Mouse (Mus musculus): Measurements from ENCODE around the gene Mink1. TPM values are rescaled to one million over a fixed set of nuclear protein-coding genes. Genes with fewer than 3 reads are reported as not detected.

Gene Mink1
- total and polyA plus RNA-seq, 3 experiments = 14.3 to 89.8 (median 38.1) TPM

GRCm38 (mm10) chr11:70541415-70541814, 21.3 kb upstream of the Mink1 start:
- ATAC-seq (ENCODE audit: extremely low read depth, insufficient number of reproducible peaks, low FRiP score, poor library complexity, severe bottlenecking) = no peak
- no peak for TF ChIP-seq CTCF (IDR thresholded peaks at IDR 0.05; ENCODE audit: low read depth, low read length)
- TF ChIP-seq GATA2 (IDR thresholded peaks at IDR 0.05; ENCODE audit: borderline replicate concordance, low read depth, low read length) = no peak
- TF ChIP-seq GATA1 (IDR thresholded peaks at IDR 0.05; ENCODE audit: borderline replicate concordance, low read length) = no peak
- no peak for TF ChIP-seq TAL1 (conservative IDR thresholded peaks at IDR 0.05; ENCODE audit: low read depth, low read length)
- no peak for TF ChIP-seq POLR2AphosphoS5 (IDR thresholded peaks at IDR 0.05; ENCODE audit: insufficient replicate concordance, low read depth, low read length)
- H3K4me3 ChIP-seq (ENCODE audit: low read depth, low read length) = no peak overlapping the region
- peaks cover 24% of the 10 kb centered on the region for H3K4me1 ChIP-seq (ENCODE audit: insufficient read depth, low read depth, low read length)
- no peaks in the 10 kb centered on the region for H3K36me3 ChIP-seq (replicated peaks)
- no peak for DNase-seq (ENCODE audit: low spot score)
- peaks cover 74% of the 10 kb centered on the region for H3K27me3 ChIP-seq (ENCODE audit: insufficient read depth, low read length)
- H3K9me3 ChIP-seq (replicated peaks) = no peaks in the 10 kb centered on the region

- ATAC-seq (ENCODE audit: extremely low read depth, insufficient number of reproducible peaks, low FRiP score, poor library complexity, severe bottlenecking) (no peak), DNase-seq (ENCODE audit: low spot score) (no peak)
- Histone ChIP-seq H3K4me3 (ENCODE audit: low read depth, low read length) (no peak overlapping the region), H3K36me3 (replicated peaks) (no peaks in the 10 kb centered on the region), H3K9me3 (replicated peaks) (no peaks in the 10 kb centered on the region), H3K27me3 (ENCODE audit: insufficient read depth, low read length) (peaks cover 72% of the 10 kb centered on the region), H3K4me1 (ENCODE audit: insufficient read depth, low read depth, low read length) (peaks cover 24% of the 10 kb centered on the region)
- TF ChIP-seq CTCF (IDR thresholded peaks at IDR 0.05; ENCODE audit: low read depth, low read length) = no peak
- no peak for TF ChIP-seq GATA1 (IDR thresholded peaks at IDR 0.05; ENCODE audit: borderline replicate concordance, low read length)
- TF ChIP-seq GATA2 (IDR thresholded peaks at IDR 0.05; ENCODE audit: borderline replicate concordance, low read depth, low read length) = no peak
- no peak for TF ChIP-seq POLR2AphosphoS5 (IDR thresholded peaks at IDR 0.05; ENCODE audit: insufficient replicate concordance, low read depth, low read length)
- TF ChIP-seq TAL1 (conservative IDR thresholded peaks at IDR 0.05; ENCODE audit: low read depth, low read length) = no peak
Measured at GRCm38 (mm10) chr11:70544496-70544895, 18.2 kb upstream of the Mink1 start.

- Histone ChIP-seq H3K4me3 (ENCODE audit: low read depth, low read length) (no peak overlapping the region), H3K36me3 (replicated peaks) (no peaks in the 10 kb centered on the region), H3K9me3 (replicated peaks) (no peaks in the 10 kb centered on the region), H3K4me1 (ENCODE audit: insufficient read depth, low read depth, low read length) (no peaks in the 10 kb centered on the region), H3K27me3 (ENCODE audit: insufficient read depth, low read length) (peaks cover 65% of the 10 kb centered on the region)
- no peak for ATAC-seq (ENCODE audit: extremely low read depth, insufficient number of reproducible peaks, low FRiP score, poor library complexity, severe bottlenecking)
- TF ChIP-seq GATA2 (IDR thresholded peaks at IDR 0.05; ENCODE audit: borderline replicate concordance, low read depth, low read length) (no peak), POLR2AphosphoS5 (IDR thresholded peaks at IDR 0.05; ENCODE audit: insufficient replicate concordance, low read depth, low read length) (no peak), TAL1 (conservative IDR thresholded peaks at IDR 0.05; ENCODE audit: low read depth, low read length) (no peak), CTCF (IDR thresholded peaks at IDR 0.05; ENCODE audit: low read depth, low read length) (no peak), GATA1 (IDR thresholded peaks at IDR 0.05; ENCODE audit: borderline replicate concordance, low read length) (no peak)
- DNase-seq (ENCODE audit: low spot score) = no peak
Measured at GRCm38 (mm10) chr11:70551526-70551925, 11.2 kb upstream of the Mink1 start.

GRCm38 (mm10) chr11:70553940-70554339, 8.7 kb upstream of the Mink1 start:
- DNase-seq (ENCODE audit: low spot score) (no peak), ATAC-seq (ENCODE audit: extremely low read depth, insufficient number of reproducible peaks, low FRiP score, poor library complexity, severe bottlenecking) (no peak)
- Histone ChIP-seq H3K4me1 (ENCODE audit: insufficient read depth, low read depth, low read length) (no peaks in the 10 kb centered on the region), H3K4me3 (ENCODE audit: low read depth, low read length) (no peak overlapping the region), H3K9me3 (replicated peaks) (no peaks in the 10 kb centered on the region), H3K27me3 (ENCODE audit: insufficient read depth, low read length) (peaks cover 67% of the 10 kb centered on the region), H3K36me3 (replicated peaks) (no peaks in the 10 kb centered on the region)
- no peak for TF ChIP-seq GATA2 (IDR thresholded peaks at IDR 0.05; ENCODE audit: borderline replicate concordance, low read depth, low read length)
- no peak for TF ChIP-seq POLR2AphosphoS5 (IDR thresholded peaks at IDR 0.05; ENCODE audit: insufficient replicate concordance, low read depth, low read length)
- TF ChIP-seq GATA1 (IDR thresholded peaks at IDR 0.05; ENCODE audit: borderline replicate concordance, low read length) = no peak
- no peak for TF ChIP-seq CTCF (IDR thresholded peaks at IDR 0.05; ENCODE audit: low read depth, low read length)
- TF ChIP-seq TAL1 (conservative IDR thresholded peaks at IDR 0.05; ENCODE audit: low read depth, low read length) = no peak

- TF ChIP-seq TAL1 (conservative IDR thresholded peaks at IDR 0.05; ENCODE audit: low read depth, low read length) = no peak
- no peak for TF ChIP-seq GATA1 (IDR thresholded peaks at IDR 0.05; ENCODE audit: borderline replicate concordance, low read length)
- no peak for TF ChIP-seq CTCF (IDR thresholded peaks at IDR 0.05; ENCODE audit: low read depth, low read length)
- no peak for TF ChIP-seq POLR2AphosphoS5 (IDR thresholded peaks at IDR 0.05; ENCODE audit: insufficient replicate concordance, low read depth, low read length)
- TF ChIP-seq GATA2 (IDR thresholded peaks at IDR 0.05; ENCODE audit: borderline replicate concordance, low read depth, low read length) = no peak
- no peaks in the 10 kb centered on the region for H3K36me3 ChIP-seq (replicated peaks)
- peaks cover 10% of the 10 kb centered on the region for H3K4me1 ChIP-seq (ENCODE audit: insufficient read depth, low read depth, low read length)
- DNase-seq (ENCODE audit: low spot score) (no peak), ATAC-seq (ENCODE audit: extremely low read depth, insufficient number of reproducible peaks, low FRiP score, poor library complexity, severe bottlenecking) (no peak)
- no peak overlapping the region for H3K4me3 ChIP-seq (ENCODE audit: low read depth, low read length)
- peaks cover 44% of the 10 kb centered on the region for H3K27me3 ChIP-seq (ENCODE audit: insufficient read depth, low read length)
- H3K9me3 ChIP-seq (replicated peaks) = no peaks in the 10 kb centered on the region
Measured at GRCm38 (mm10) chr11:70557545-70557944, 5.1 kb upstream of the Mink1 start.

- no peak for TF ChIP-seq GATA1 (IDR thresholded peaks at IDR 0.05; ENCODE audit: borderline replicate concordance, low read length)
- no peak for TF ChIP-seq CTCF (IDR thresholded peaks at IDR 0.05; ENCODE audit: low read depth, low read length)
- no peak for TF ChIP-seq POLR2AphosphoS5 (IDR thresholded peaks at IDR 0.05; ENCODE audit: insufficient replicate concordance, low read depth, low read length)
- no peak for TF ChIP-seq TAL1 (conservative IDR thresholded peaks at IDR 0.05; ENCODE audit: low read depth, low read length)
- TF ChIP-seq GATA2 (IDR thresholded peaks at IDR 0.05; ENCODE audit: borderline replicate concordance, low read depth, low read length) = no peak
- Histone ChIP-seq H3K4me1 (ENCODE audit: insufficient read depth, low read depth, low read length) (peaks cover 42% of the 10 kb centered on the region), H3K9me3 (replicated peaks) (no peaks in the 10 kb centered on the region), H3K4me3 (ENCODE audit: low read depth, low read length) (peak overlapping the region; percentile 95; the same call in 1 of the 2 replicates), H3K27me3 (ENCODE audit: insufficient read depth, low read length) (peaks cover 11% of the 10 kb centered on the region), H3K36me3 (replicated peaks) (peaks cover 20% of the 10 kb centered on the region)
- DNase-seq (ENCODE audit: low spot score) (no peak), ATAC-seq (ENCODE audit: extremely low read depth, insufficient number of reproducible peaks, low FRiP score, poor library complexity, severe bottlenecking) (no peak)
Measured at GRCm38 (mm10) chr11:70561937-70562286, 769 bp upstream of the Mink1 start.
